Mouse (Mus musculus): Measurements from ENCODE around the gene Lrmda. TPM values are rescaled to one million over a fixed set of nuclear protein-coding genes. Genes with fewer than 3 reads are reported as not detected.

Lrmda gene
- total and polyA plus RNA-seq, 3 experiments, result 5.1 to 5.9 TPM; not detected in 1

GRCm38 (mm10) chr14:22814811-22815345, 795.4 kb downstream of the Lrmda start:
- DNase-seq (ENCODE audit: low read depth, low spot score), result no peak
- Histone ChIP-seq H3K9me3 (replicated peaks; ENCODE audit: insufficient read depth, low read length) (no peaks in the 10 kb centered on the region), H3K27me3 (ENCODE audit: control insufficient read depth in 1 of 2, insufficient read depth in 2 of 2, low read length in 2 of 2) (no peaks in the 10 kb centered on the region), H3K27ac (ENCODE audit: control insufficient read depth, low read depth, low read length) (no peak overlapping the region), H3K4me3 (ENCODE audit: control insufficient read depth in 1 of 2, insufficient read depth in 1 of 2, low read depth in 2 of 2, low read length in 2 of 2) (no peak overlapping the region), H3K9ac (ENCODE audit: control insufficient read depth, low read depth, low read length, poor library complexity, severe bottlenecking) (no peak overlapping the region), H3K79me2 (ENCODE audit: control insufficient read depth, insufficient read depth, low read length, poor library complexity) (no peaks in the 10 kb centered on the region), H3K36me3 (ENCODE audit: control insufficient read depth in 1 of 2, insufficient read depth in 2 of 2, low read length in 2 of 2) (peaks cover 0 to 9% of the 10 kb centered on the region in 2 experiments; a peak in 2 of 4 replicates), H3K4me1 (ENCODE audit: control insufficient read depth in 1 of 2, insufficient read depth in 2 of 2, low read length in 2 of 2) (peaks cover 2 to 8% of the 10 kb centered on the region in 2 experiments)
- no peak for TF ChIP-seq SMC3 (IDR thresholded peaks at IDR 0.05; ENCODE audit: low read depth, low read length)

- Histone ChIP-seq H3K4me1 (ENCODE audit: control insufficient read depth in 1 of 2, insufficient read depth in 2 of 2, low read length in 2 of 2) (peaks cover 2 to 8% of the 10 kb centered on the region in 2 experiments), H3K9ac (ENCODE audit: control insufficient read depth, low read depth, low read length, poor library complexity, severe bottlenecking) (no peak overlapping the region), H3K36me3 (ENCODE audit: control insufficient read depth in 1 of 2, insufficient read depth in 2 of 2, low read length in 2 of 2) (peaks cover 0 to 10% of the 10 kb centered on the region in 2 experiments; a peak in 2 of 4 replicates), H3K4me3 (ENCODE audit: control insufficient read depth in 1 of 2, insufficient read depth in 1 of 2, low read depth in 2 of 2, low read length in 2 of 2) (no peak overlapping the region), H3K27ac (ENCODE audit: control insufficient read depth, low read depth, low read length) (no peak overlapping the region), H3K9me3 (replicated peaks; ENCODE audit: insufficient read depth, low read length) (no peaks in the 10 kb centered on the region), H3K27me3 (ENCODE audit: control insufficient read depth in 1 of 2, insufficient read depth in 2 of 2, low read length in 2 of 2) (no peaks in the 10 kb centered on the region), H3K79me2 (ENCODE audit: control insufficient read depth, insufficient read depth, low read length, poor library complexity) (no peaks in the 10 kb centered on the region)
- TF ChIP-seq RAD21 (IDR thresholded peaks at IDR 0.05; ENCODE audit: low read depth, low read length) (peak; percentile 47), BHLHE40 (IDR thresholded peaks at IDR 0.05; ENCODE audit: borderline replicate concordance, low read depth, low read length) (no peak), ZC3H11A (IDR thresholded peaks at IDR 0.05; ENCODE audit: low read depth, low read length) (0 out of 2 replicates have a peak, but pooled peaks have one; percentile 10), CTCF (IDR thresholded peaks at IDR 0.05 in 2 of 3, conservative IDR thresholded peaks at IDR 0.05 in 1 of 3; ENCODE audit: control insufficient read depth in 1 of 3, insufficient read depth in 1 of 3, low read depth in 2 of 3, low read length in 3 of 3, poor library complexity in 1 of 3, severe bottlenecking in 1 of 3) (peak; percentile 38 to 61 (median 45)), E2F4 (IDR thresholded peaks at IDR 0.05; ENCODE audit: borderline replicate concordance, low read depth, low read length) (no peak), SMC3 (IDR thresholded peaks at IDR 0.05; ENCODE audit: low read depth, low read length) (peak; percentile 39)
- DNase-seq (ENCODE audit: low read depth, low spot score), result peak; percentile 33
Observed at GRCm38 (mm10) chr14:22817346-22818201, 798.1 kb downstream of the Lrmda start.

- H3K27ac ChIP-seq (ENCODE audit: control insufficient read depth, low read depth, low read length), result no peak overlapping the region
- H3K79me2 ChIP-seq (ENCODE audit: control insufficient read depth, insufficient read depth, low read length, poor library complexity), result no peaks in the 10 kb centered on the region
- H3K27me3 ChIP-seq (ENCODE audit: control insufficient read depth in 1 of 2, insufficient read depth in 2 of 2, low read length in 2 of 2), result no peaks in the 10 kb centered on the region
- peaks cover 2 to 8% of the 10 kb centered on the region in 2 experiments for H3K4me1 ChIP-seq (ENCODE audit: control insufficient read depth in 1 of 2, insufficient read depth in 2 of 2, low read length in 2 of 2)
- DNase-seq (ENCODE audit: low read depth, low spot score), result no peak
- no peak overlapping the region for H3K9ac ChIP-seq (ENCODE audit: control insufficient read depth, low read depth, low read length, poor library complexity, severe bottlenecking)
- no peak overlapping the region for H3K4me3 ChIP-seq (ENCODE audit: control insufficient read depth in 1 of 2, insufficient read depth in 1 of 2, low read depth in 2 of 2, low read length in 2 of 2)
- H3K36me3 ChIP-seq (ENCODE audit: control insufficient read depth in 1 of 2, insufficient read depth in 2 of 2, low read length in 2 of 2), result peaks cover 0 to 10% of the 10 kb centered on the region in 2 experiments; a peak in 2 of 4 replicates
- no peaks in the 10 kb centered on the region for H3K9me3 ChIP-seq (replicated peaks; ENCODE audit: insufficient read depth, low read length)
- no peak for TF ChIP-seq CHD1 (IDR thresholded peaks at IDR 0.05; ENCODE audit: low read depth, low read length)
- TF ChIP-seq HCFC1 (IDR thresholded peaks at IDR 0.05; ENCODE audit: low read depth, low read length), result no peak
- no peak for TF ChIP-seq MEF2A (IDR thresholded peaks at IDR 0.05; ENCODE audit: extremely low read depth, insufficient replicate concordance, low read depth, low read length, poor library complexity, severe bottlenecking)
- TF ChIP-seq POLR2AphosphoS2 (IDR thresholded peaks at IDR 0.05; ENCODE audit: low read length), result no peak
- no peak for TF ChIP-seq TAL1 (IDR thresholded peaks at IDR 0.05; ENCODE audit: low read length)
- no peak for TF ChIP-seq SIN3A (IDR thresholded peaks at IDR 0.05; ENCODE audit: low read length)
- no peak for TF ChIP-seq NELFE (IDR thresholded peaks at IDR 0.05; ENCODE audit: low read depth, low read length)
- TF ChIP-seq MYC (IDR thresholded peaks at IDR 0.05; ENCODE audit: low read depth, low read length), result no peak
- no peak for TF ChIP-seq TBP (IDR thresholded peaks at IDR 0.05; ENCODE audit: low read depth, low read length)
- TF ChIP-seq ZNF384 (IDR thresholded peaks at IDR 0.05; ENCODE audit: low read depth, low read length), result no peak
- no peak for TF ChIP-seq BHLHE40 (IDR thresholded peaks at IDR 0.05; ENCODE audit: borderline replicate concordance, low read depth, low read length)
- no peak for TF ChIP-seq RAD21 (IDR thresholded peaks at IDR 0.05; ENCODE audit: low read depth, low read length)
- no peak for TF ChIP-seq SMC3 (IDR thresholded peaks at IDR 0.05; ENCODE audit: low read depth, low read length)
Observed at GRCm38 (mm10) chr14:22818202-22818530, 798.7 kb downstream of the Lrmda start.
